Mouse (Mus musculus): ENCODE measurements at regions not wholly inside any gene's neighbourhood (a gene's known extent, or its start where the extent isn't known, plus 50 kb on each side); places are given as distances from the start of the nearest gene placed in this dataset.
A peak's percentile ranks its signal among the peaks of the same experiment; 100 is the strongest.

GRCm38 (mm10) chr15:61927385-61928120 is 1004.7 kb upstream of the A1bg start:
- no peak for ATAC-seq (replicated peaks; ENCODE audit: poor library complexity)

GRCm38 (mm10) chr15:61920041-61920440 is 997.2 kb upstream of the A1bg start:
- no peak for ATAC-seq (replicated peaks; ENCODE audit: poor library complexity)

GRCm38 (mm10) chr15:61913546-61914160 is 990.8 kb upstream of the A1bg start:
- ATAC-seq (replicated peaks; ENCODE audit: poor library complexity), result no peak

GRCm38 (mm10) chr15:61905165-61905845 is 982.5 kb upstream of the A1bg start:
- no peak for ATAC-seq (replicated peaks; ENCODE audit: poor library complexity)

- ATAC-seq (replicated peaks; ENCODE audit: poor library complexity), result no peak
Measured at GRCm38 (mm10) chr15:61899809-61900208, 977.0 kb upstream of the A1bg start.

GRCm38 (mm10) chr15:61897566-61897965 is 974.8 kb upstream of the A1bg start:
- no peak for ATAC-seq (replicated peaks; ENCODE audit: poor library complexity)

GRCm38 (mm10) chr15:61890330-61890729 is 967.5 kb upstream of the A1bg start:
- no peak for ATAC-seq (replicated peaks; ENCODE audit: poor library complexity)

- ATAC-seq (replicated peaks; ENCODE audit: poor library complexity), result no peak
Measured at GRCm38 (mm10) chr15:61888569-61889326, 965.9 kb upstream of the A1bg start.

GRCm38 (mm10) chr15:61879408-61879807 is 956.6 kb upstream of the A1bg start:
- no peak for ATAC-seq (replicated peaks; ENCODE audit: poor library complexity)

GRCm38 (mm10) chr15:61873047-61873446 is 950.2 kb upstream of the A1bg start:
- no peak for ATAC-seq (replicated peaks; ENCODE audit: poor library complexity)

GRCm38 (mm10) chr15:61860759-61861158 is 937.9 kb upstream of the A1bg start:
- ATAC-seq (replicated peaks; ENCODE audit: poor library complexity), result peak; percentile 99

- ATAC-seq (replicated peaks; ENCODE audit: poor library complexity), result no peak
Measured at GRCm38 (mm10) chr15:61855880-61856279, 933.1 kb upstream of the A1bg start.

GRCm38 (mm10) chr15:61812671-61813070 is 889.9 kb upstream of the A1bg start:
- no peak for ATAC-seq (replicated peaks; ENCODE audit: poor library complexity)

GRCm38 (mm10) chr15:61805379-61805778 is 882.6 kb upstream of the A1bg start:
- no peak for ATAC-seq (replicated peaks; ENCODE audit: poor library complexity)

GRCm38 (mm10) chr15:61800155-61800554 is 877.3 kb upstream of the A1bg start:
- ATAC-seq (replicated peaks; ENCODE audit: poor library complexity), result no peak

- no peak for ATAC-seq (replicated peaks; ENCODE audit: poor library complexity)
Measured at GRCm38 (mm10) chr15:61797827-61798226, 875.0 kb upstream of the A1bg start.

- no peak for ATAC-seq (replicated peaks; ENCODE audit: poor library complexity)
Measured at GRCm38 (mm10) chr15:61794506-61794905, 871.7 kb upstream of the A1bg start.

GRCm38 (mm10) chr15:61789847-61790562 is 867.2 kb upstream of the A1bg start:
- no peak for ATAC-seq (replicated peaks; ENCODE audit: poor library complexity)

- no peak for ATAC-seq (replicated peaks; ENCODE audit: poor library complexity)
Measured at GRCm38 (mm10) chr15:61787046-61787445, 864.2 kb upstream of the A1bg start.

GRCm38 (mm10) chr15:61781531-61781930 is 858.7 kb upstream of the A1bg start:
- no peak for ATAC-seq (replicated peaks; ENCODE audit: poor library complexity)

- ATAC-seq (replicated peaks; ENCODE audit: poor library complexity), result no peak
Measured at GRCm38 (mm10) chr15:61772996-61773395, 850.2 kb upstream of the A1bg start.

Data from megakaryocyte progenitor cell, adult 5-6 weeks (primary cell).